Mouse (Mus musculus): ENCODE measurements around the gene Map2. TPM values are rescaled to one million over a fixed set of nuclear protein-coding genes. Genes with fewer than 3 reads are reported as not detected.

The Map2 gene
- polyA plus RNA-seq, 1 experiment = 18.3 TPM

- no peak overlapping the region for H3K9ac ChIP-seq (ENCODE audit: low read depth, poor library complexity, severe bottlenecking)
- H3K36me3 ChIP-seq (ENCODE audit: control insufficient read depth, insufficient read depth, low read length, poor library complexity, severe bottlenecking) = no peaks in the 10 kb centered on the region
- H3K27me3 ChIP-seq (ENCODE audit: control insufficient read depth, insufficient read depth, low read length, poor library complexity, severe bottlenecking) = no peaks in the 10 kb centered on the region
- H3K4me3 ChIP-seq (ENCODE audit: low read depth, low read length) = no peak overlapping the region
- H3K4me1 ChIP-seq (ENCODE audit: control insufficient read depth, insufficient read depth, low read length) = no peaks in the 10 kb centered on the region
- TF ChIP-seq CTCF (IDR thresholded peaks at IDR 0.05; ENCODE audit: low read depth, low read length) (no peak), EP300 (IDR thresholded peaks at IDR 0.05; ENCODE audit: insufficient read depth, low read depth, low read length) (no peak), POLR2A (IDR thresholded peaks at IDR 0.05; ENCODE audit: insufficient read depth, low read length) (no peak)
- H3K9me3 ChIP-seq (replicated peaks; ENCODE audit: control insufficient read depth, insufficient read depth, low read length, poor library complexity, severe bottlenecking) = no peaks in the 10 kb centered on the region
- no peak overlapping the region for H3K27ac ChIP-seq (ENCODE audit: insufficient read depth, low read length)
Observed at GRCm38 (mm10) chr1:66394944-66395637, 220.0 kb downstream of the Map2 start.

DNA sequence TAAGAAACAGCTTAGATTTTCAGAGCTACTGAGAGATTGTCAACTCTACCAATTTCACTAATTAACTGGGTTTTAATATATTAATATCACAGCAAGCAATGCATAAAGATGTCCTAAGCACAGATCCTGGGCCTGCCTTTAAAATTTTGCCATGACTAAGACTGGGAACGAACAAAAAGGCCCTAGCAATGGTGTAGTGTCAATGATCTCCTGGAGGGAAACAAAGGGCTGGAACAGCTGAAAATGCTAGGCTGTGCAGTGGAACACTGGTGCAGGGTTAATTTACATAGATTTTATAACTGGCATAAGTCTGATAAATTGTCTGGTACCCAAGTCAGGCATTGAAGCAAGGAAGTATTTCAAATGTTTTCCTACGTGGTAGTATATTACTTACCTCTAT is 220.8 kb downstream of the Map2 start:
- H3K27me3 ChIP-seq (ENCODE audit: control insufficient read depth, insufficient read depth, low read length, poor library complexity, severe bottlenecking) = no peaks in the 10 kb centered on the region
- no peak overlapping the region for H3K27ac ChIP-seq (ENCODE audit: insufficient read depth, low read length)

DNA sequence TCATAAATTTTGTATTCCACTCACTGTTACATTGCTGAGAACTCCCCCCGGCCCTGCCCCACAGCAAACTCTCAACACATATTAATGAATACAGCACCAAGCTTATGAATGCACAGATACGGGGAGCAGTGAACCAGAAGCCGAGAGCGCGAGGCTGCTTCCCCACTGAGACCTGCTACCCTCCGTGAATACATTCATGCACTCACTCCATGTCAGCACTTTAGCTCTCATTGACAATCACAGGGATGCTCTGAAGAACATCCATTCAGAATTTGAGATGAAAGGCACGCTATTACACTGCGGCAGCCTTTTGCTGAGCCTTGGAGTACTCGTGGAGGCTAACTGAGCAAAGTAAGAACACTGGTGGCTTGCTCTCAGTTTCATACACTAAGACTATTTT is 226.8 kb downstream of the Map2 start:
- Histone ChIP-seq H3K36me3 (ENCODE audit: control insufficient read depth, insufficient read depth, low read length, poor library complexity, severe bottlenecking) (no peaks in the 10 kb centered on the region; the same call in 1 of the 2 replicates), H3K9me3 (replicated peaks; ENCODE audit: control insufficient read depth, insufficient read depth, low read length, poor library complexity, severe bottlenecking) (no peaks in the 10 kb centered on the region), H3K4me3 (ENCODE audit: low read depth, low read length) (no peak overlapping the region), H3K9ac (ENCODE audit: low read depth, poor library complexity, severe bottlenecking) (no peak overlapping the region), H3K4me1 (ENCODE audit: control insufficient read depth, insufficient read depth, low read length) (no peaks in the 10 kb centered on the region), H3K27ac (ENCODE audit: insufficient read depth, low read length) (no peak overlapping the region), H3K27me3 (ENCODE audit: control insufficient read depth, insufficient read depth, low read length, poor library complexity, severe bottlenecking) (no peaks in the 10 kb centered on the region)
- TF ChIP-seq POLR2A (IDR thresholded peaks at IDR 0.05; ENCODE audit: insufficient read depth, low read length) = no peak
- no peak for TF ChIP-seq EP300 (IDR thresholded peaks at IDR 0.05; ENCODE audit: insufficient read depth, low read depth, low read length)
- no peak for TF ChIP-seq CTCF (IDR thresholded peaks at IDR 0.05; ENCODE audit: low read depth, low read length)

More for the DNA sequence above, 220.8 kb downstream of the Map2 start:
- H3K36me3 ChIP-seq (ENCODE audit: control insufficient read depth, insufficient read depth, low read length, poor library complexity, severe bottlenecking) = no peaks in the 10 kb centered on the region
- no peaks in the 10 kb centered on the region for H3K4me1 ChIP-seq (ENCODE audit: control insufficient read depth, insufficient read depth, low read length)
- no peak overlapping the region for H3K9ac ChIP-seq (ENCODE audit: low read depth, poor library complexity, severe bottlenecking)
- TF ChIP-seq CTCF (IDR thresholded peaks at IDR 0.05; ENCODE audit: low read depth, low read length) (no peak), EP300 (IDR thresholded peaks at IDR 0.05; ENCODE audit: insufficient read depth, low read depth, low read length) (no peak), POLR2A (IDR thresholded peaks at IDR 0.05; ENCODE audit: insufficient read depth, low read length) (no peak)
- no peak overlapping the region for H3K4me3 ChIP-seq (ENCODE audit: low read depth, low read length)
- H3K9me3 ChIP-seq (replicated peaks; ENCODE audit: control insufficient read depth, insufficient read depth, low read length, poor library complexity, severe bottlenecking) = no peaks in the 10 kb centered on the region

GRCm38 (mm10) chr1:66407270-66407967 is 232.3 kb downstream of the Map2 start:
- no peak overlapping the region for H3K4me3 ChIP-seq (ENCODE audit: low read depth, low read length)
- TF ChIP-seq EP300 (IDR thresholded peaks at IDR 0.05; ENCODE audit: insufficient read depth, low read depth, low read length) = no peak
- TF ChIP-seq CTCF (IDR thresholded peaks at IDR 0.05; ENCODE audit: low read depth, low read length) = peak; percentile 39
- no peak for TF ChIP-seq POLR2A (IDR thresholded peaks at IDR 0.05; ENCODE audit: insufficient read depth, low read length)
- H3K27ac ChIP-seq (ENCODE audit: insufficient read depth, low read length) = no peak overlapping the region
- no peaks in the 10 kb centered on the region for H3K36me3 ChIP-seq (ENCODE audit: control insufficient read depth, insufficient read depth, low read length, poor library complexity, severe bottlenecking)
- H3K9ac ChIP-seq (ENCODE audit: low read depth, poor library complexity, severe bottlenecking) = no peak overlapping the region
- no peaks in the 10 kb centered on the region for H3K4me1 ChIP-seq (ENCODE audit: control insufficient read depth, insufficient read depth, low read length)
- no peaks in the 10 kb centered on the region for H3K27me3 ChIP-seq (ENCODE audit: control insufficient read depth, insufficient read depth, low read length, poor library complexity, severe bottlenecking)
- H3K9me3 ChIP-seq (replicated peaks; ENCODE audit: control insufficient read depth, insufficient read depth, low read length, poor library complexity, severe bottlenecking) = no peaks in the 10 kb centered on the region

DNA sequence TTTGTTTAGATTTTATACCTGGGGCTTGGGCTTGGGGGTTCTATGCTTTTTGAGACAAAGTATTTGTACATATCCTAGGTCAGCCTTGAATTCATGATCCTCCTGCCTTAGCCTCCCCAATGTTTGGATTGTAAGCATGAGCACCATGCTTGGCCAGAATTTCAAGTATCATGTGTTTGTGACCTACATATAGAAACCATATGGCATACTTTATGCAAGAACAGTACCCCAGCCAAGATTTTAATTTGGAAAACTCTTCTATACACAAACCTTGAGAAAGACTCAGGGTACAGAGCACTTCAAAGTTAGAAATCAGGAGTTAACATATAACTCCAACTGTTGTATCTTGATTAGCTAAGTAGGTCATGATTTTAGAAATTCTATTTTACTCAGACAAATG is 243.3 kb downstream of the Map2 start:
- TF ChIP-seq POLR2A (IDR thresholded peaks at IDR 0.05; ENCODE audit: insufficient read depth, low read length) = no peak
- no peak for TF ChIP-seq EP300 (IDR thresholded peaks at IDR 0.05; ENCODE audit: insufficient read depth, low read depth, low read length)
- no peak for TF ChIP-seq CTCF (IDR thresholded peaks at IDR 0.05; ENCODE audit: low read depth, low read length)
- Histone ChIP-seq H3K4me3 (ENCODE audit: low read depth, low read length) (no peak overlapping the region), H3K9ac (ENCODE audit: low read depth, poor library complexity, severe bottlenecking) (no peak overlapping the region), H3K4me1 (ENCODE audit: control insufficient read depth, insufficient read depth, low read length) (no peaks in the 10 kb centered on the region), H3K27me3 (ENCODE audit: control insufficient read depth, insufficient read depth, low read length, poor library complexity, severe bottlenecking) (no peaks in the 10 kb centered on the region), H3K36me3 (ENCODE audit: control insufficient read depth, insufficient read depth, low read length, poor library complexity, severe bottlenecking) (no peaks in the 10 kb centered on the region), H3K27ac (ENCODE audit: insufficient read depth, low read length) (no peak overlapping the region), H3K9me3 (replicated peaks; ENCODE audit: control insufficient read depth, insufficient read depth, low read length, poor library complexity, severe bottlenecking) (no peaks in the 10 kb centered on the region)

DNA sequence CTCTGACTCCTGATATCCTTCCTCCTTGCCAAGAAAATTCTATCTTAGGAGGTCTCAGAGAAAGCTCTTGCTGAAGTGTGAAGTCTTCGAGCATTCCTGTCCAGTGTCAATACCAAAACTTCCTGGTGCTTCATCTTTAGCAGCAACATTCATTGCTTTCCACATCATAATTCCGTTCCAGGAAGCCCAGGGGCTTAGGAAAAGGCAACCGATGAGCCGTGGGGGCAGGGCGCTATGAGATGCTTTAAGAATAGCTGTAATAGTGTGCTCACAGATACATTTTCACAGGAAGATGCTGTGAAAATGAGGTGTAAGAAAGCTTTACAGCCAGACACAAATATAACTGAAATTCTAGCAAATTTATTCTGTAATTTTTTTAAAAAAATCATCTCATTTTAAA is 251.0 kb downstream of the Map2 start:
- no peaks in the 10 kb centered on the region for H3K36me3 ChIP-seq (ENCODE audit: control insufficient read depth, insufficient read depth, low read length, poor library complexity, severe bottlenecking)
- TF ChIP-seq EP300 (IDR thresholded peaks at IDR 0.05; ENCODE audit: insufficient read depth, low read depth, low read length) (no peak), POLR2A (IDR thresholded peaks at IDR 0.05; ENCODE audit: insufficient read depth, low read length) (no peak), CTCF (IDR thresholded peaks at IDR 0.05; ENCODE audit: low read depth, low read length) (no peak)
- H3K27ac ChIP-seq (ENCODE audit: insufficient read depth, low read length) = no peak overlapping the region
- no peak overlapping the region for H3K9ac ChIP-seq (ENCODE audit: low read depth, poor library complexity, severe bottlenecking)
- no peaks in the 10 kb centered on the region for H3K9me3 ChIP-seq (replicated peaks; ENCODE audit: control insufficient read depth, insufficient read depth, low read length, poor library complexity, severe bottlenecking)
- H3K27me3 ChIP-seq (ENCODE audit: control insufficient read depth, insufficient read depth, low read length, poor library complexity, severe bottlenecking) = no peaks in the 10 kb centered on the region
- no peaks in the 10 kb centered on the region for H3K4me1 ChIP-seq (ENCODE audit: control insufficient read depth, insufficient read depth, low read length)
- H3K4me3 ChIP-seq (ENCODE audit: low read depth, low read length) = no peak overlapping the region

Data from ES-Bruce4 (cell line).